Comparison of ENCODE assay signal across 8 mouse cellular contexts in genomic region chr11:62377202-62377851, GRCm38 (mm10).
A peak's percentile ranks its signal among the peaks of the same experiment; 100 is the strongest.
DNase-seq lines count a peak whose midpoint lies in the region; ATAC-seq and TF ChIP-seq lines count a peak whose summit lies in the region.
"Not testable (repeated sequence)": the region's sequence is repeated elsewhere in the genome, so short reads cannot be mapped to it uniquely, and the experiment has no call there.

No protein-coding gene starts in this region.

- H3K79me2 ChIP-seq in CH12.LX (replicated peaks; ENCODE audit: control insufficient read depth, extremely low read depth, insufficient read depth, poor library complexity, severe bottlenecking); heart, adult 2 months (replicated peaks; ENCODE audit: control insufficient read depth, insufficient read depth, low read length): not testable (repeated sequence)

- TF ChIP-seq RAD21 in CH12.LX (IDR thresholded peaks at IDR 0.05; ENCODE audit: low read depth, low read length): not testable (repeated sequence)

- not testable (repeated sequence) for H3K27me3 ChIP-seq in CH12.LX (replicated peaks); Patski; heart, adult 2 months (ENCODE audit: control insufficient read depth, insufficient read depth, low read length); intestine, postnatal 0 days (replicated peaks; ENCODE audit: control insufficient read depth, insufficient read depth, low read length); lung, postnatal 0 days (replicated peaks; ENCODE audit: insufficient read depth, low read length); stomach, postnatal 0 days (ENCODE audit: control insufficient read depth, insufficient read depth, low read length)

- TF ChIP-seq CTCF in CH12.LX (conservative IDR thresholded peaks at IDR 0.05 in 1 of 2, IDR thresholded peaks at IDR 0.05 in 1 of 2; ENCODE audit: low read depth in 2 of 2, low read length in 2 of 2) (peak in 1 of 2 experiments; percentile 63; a peak in 2 of 4 replicates), Patski (IDR thresholded peaks at IDR 0.05) (peak; percentile 31)
- TF ChIP-seq CTCF in heart, adult 2 months (IDR thresholded peaks at IDR 0.05): peak; percentile 20; the same call in 1 of the 2 replicates
- peak; percentile 26 for TF ChIP-seq CTCF in intestine, postnatal 0 days (IDR thresholded peaks at IDR 0.05; ENCODE audit: low read depth)
- TF ChIP-seq CTCF in layer of hippocampus, adult 2 months (conservative IDR thresholded peaks at IDR 0.05): peak; percentile 51
- peak; percentile 28; the same call in 1 of the 2 replicates for TF ChIP-seq CTCF in lung, postnatal 0 days (IDR thresholded peaks at IDR 0.05)
- TF ChIP-seq CTCF in stomach, postnatal 0 days (IDR thresholded peaks at IDR 0.05; ENCODE audit: low read depth): peak; percentile 39

- H3K9ac ChIP-seq in CH12.LX (ENCODE audit: insufficient read depth, low read depth); ES-E14 (ENCODE audit: insufficient read depth, low read depth, low read length, poor library complexity, severe bottlenecking); heart, adult 2 months (ENCODE audit: low read depth, low read length); intestine, postnatal 0 days (ENCODE audit: low read depth, low read length); lung, postnatal 0 days (replicated peaks; ENCODE audit: low read depth); stomach, postnatal 0 days (ENCODE audit: low read length): not testable (repeated sequence)

- WGBS in heart, adult 2 months: 76% methylated on average over 6 of the region's 6 CpGs
- WGBS in intestine, postnatal 0 days: 81% methylated on average over 6 of the region's 6 CpGs
- 77% methylated on average over 6 of the region's 6 CpGs for WGBS in lung, postnatal 0 days
- 75% methylated on average over 6 of the region's 6 CpGs for WGBS in stomach, postnatal 0 days

- intact Hi-C loops in heart, adult 2 months (cut with DNase I): not testable (repeated sequence)

- dilution Hi-C loops in CH12.LX (cut with MboI; ENCODE audit: extremely low pct_ligation_motif_present, extremely low pct_unique_long_range_greater_than_20kb, low sequenced_read_pairs): not testable (repeated sequence)

- H3K9me3 ChIP-seq in CH12.LX (replicated peaks; ENCODE audit: low read length); ES-E14 (ENCODE audit: control insufficient read depth, insufficient read depth, low read depth, low read length); intestine, postnatal 0 days (ENCODE audit: control insufficient read depth); lung, postnatal 0 days (ENCODE audit: low read length); stomach, postnatal 0 days (ENCODE audit: control insufficient read depth, low read length): not testable (repeated sequence)

- not testable (repeated sequence) for DNase-seq in CH12.LX (ENCODE audit: extremely low read depth); ES-E14 (ENCODE audit: low read depth, low spot score); Patski (ENCODE audit: low read depth, low spot score); heart, adult 2 months; layer of hippocampus, adult 2 months (ENCODE audit: low spot score in 2 of 2); lung, postnatal 0 days (ENCODE audit: low spot score); stomach, postnatal 0 days (ENCODE audit: low spot score)

- ATAC-seq in Patski; intestine, postnatal 0 days; lung, postnatal 0 days; stomach, postnatal 0 days (ENCODE audit: low FRiP score, low TSS enrichment): not testable (repeated sequence)

- in situ Hi-C loops in CH12.LX (cut with MboI; ENCODE audit: low pct_ligation_motif_present, low pct_unique_long_range_greater_than_20kb, low sequenced_read_pairs); ES-E14 (cut with MboI; ENCODE audit: low sequenced_read_pairs in 2 of 2, unreplicated experiment in 2 of 2); Patski (cut with MboI; ENCODE audit: low pct_unique_long_range_greater_than_20kb): not testable (repeated sequence)

- H3K36me3 ChIP-seq in CH12.LX (replicated peaks in 1 of 2; ENCODE audit: control insufficient read depth in 1 of 2, insufficient read depth in 1 of 2, low read length in 1 of 2) (peaks cover 39 to 79% of the 10 kb centered on the region in 2 experiments), ES-E14 (ENCODE audit: control insufficient read depth, insufficient read depth, low read length, poor library complexity, severe bottlenecking) (peaks cover 28% of the 10 kb centered on the region)
- H3K36me3 ChIP-seq in heart, adult 2 months (ENCODE audit: control insufficient read depth, insufficient read depth, low read length); stomach, postnatal 0 days (ENCODE audit: control insufficient read depth, insufficient read depth, low read length): not testable (repeated sequence)
- H3K36me3 ChIP-seq in intestine, postnatal 0 days (ENCODE audit: control insufficient read depth, insufficient read depth): peaks cover 62% of the 10 kb centered on the region
- peaks cover 19% of the 10 kb centered on the region; the same call in 1 of the 2 replicates for H3K36me3 ChIP-seq in lung, postnatal 0 days (ENCODE audit: insufficient read depth, low read length)

- CTCF ChIA-PET in Patski (lab: Charles Lee): not testable (repeated sequence)

- H3K27ac ChIP-seq in CH12.LX (ENCODE audit: insufficient read depth, low read depth); ES-E14 (ENCODE audit: insufficient read depth, low read depth, low read length, poor library complexity, severe bottlenecking); heart, adult 2 months; intestine, postnatal 0 days (ENCODE audit: low read depth, low read length); layer of hippocampus, adult 2 months; lung, postnatal 0 days (ENCODE audit: low read length); stomach, postnatal 0 days (replicated peaks): not testable (repeated sequence)

- H3K4me1 ChIP-seq in CH12.LX (ENCODE audit: control insufficient read depth in 1 of 2, insufficient read depth in 2 of 2); ES-E14 (ENCODE audit: control insufficient read depth in 2 of 2, insufficient read depth in 2 of 2, low read length in 2 of 2, poor library complexity in 1 of 2); heart, adult 2 months (ENCODE audit: control insufficient read depth, insufficient read depth, low read length); intestine, postnatal 0 days (replicated peaks; ENCODE audit: control insufficient read depth, insufficient read depth, low read length); lung, postnatal 0 days (ENCODE audit: insufficient read depth, low read depth, low read length); stomach, postnatal 0 days (replicated peaks; ENCODE audit: control insufficient read depth, insufficient read depth): not testable (repeated sequence)

- not testable (repeated sequence) for TF ChIP-seq EP300 in CH12.LX (IDR thresholded peaks at IDR 0.05; ENCODE audit: low read length); heart, adult 2 months (IDR thresholded peaks at IDR 0.05; ENCODE audit: insufficient read depth, low read depth, low read length); lung, postnatal 0 days (IDR thresholded peaks at IDR 0.05); stomach, postnatal 0 days (optimal IDR thresholded peaks at IDR 0.05)

- not testable (repeated sequence) for H3K4me2 ChIP-seq in CH12.LX (ENCODE audit: insufficient read depth, low read depth, poor library complexity, severe bottlenecking); intestine, postnatal 0 days (replicated peaks; ENCODE audit: low read depth); lung, postnatal 0 days (replicated peaks; ENCODE audit: low read depth, low read length); stomach, postnatal 0 days (replicated peaks; ENCODE audit: low read depth)

- POLR2A ChIA-PET in Patski (lab: Charles Lee): interaction anchor here (0.7 kb wide), 1 partner anchor 268 kb away, joined by 4 read pairs; no protein-coding TSS in a partner anchor

- not testable (repeated sequence) for H3K4me3 ChIP-seq in CH12.LX (replicated peaks in 1 of 3; ENCODE audit: low read depth in 2 of 3, low read length in 2 of 3, poor library complexity in 1 of 3); ES-E14 (ENCODE audit: insufficient read depth in 1 of 2, low read depth in 1 of 2, low read length in 2 of 2, poor library complexity in 1 of 2, severe bottlenecking in 1 of 2); heart, adult 2 months; intestine, postnatal 0 days (ENCODE audit: low read depth, low read length); layer of hippocampus, adult 2 months; lung, postnatal 0 days (ENCODE audit: low read depth, low read length); stomach, postnatal 0 days (ENCODE audit: low read depth, low read length)

- not testable (repeated sequence) for TF ChIP-seq POLR2A in CH12.LX (IDR thresholded peaks at IDR 0.05; ENCODE audit: low read depth, low read length); heart, adult 2 months (IDR thresholded peaks at IDR 0.05; ENCODE audit: insufficient read depth, low read depth, low read length)

TF ChIP-seq in CH12.LX, 34 proteins besides CTCF, POLR2A, EP300 and RAD21:
- 0 out of 2 replicates have a peak, but pooled peaks have one; percentile 20 for TF ChIP-seq NELFE (IDR thresholded peaks at IDR 0.05; ENCODE audit: low read depth, low read length)
- peak; percentile 40 for TF ChIP-seq ZNF384 (IDR thresholded peaks at IDR 0.05; ENCODE audit: low read depth, low read length)

TF ChIP-seq in ES-E14, 5 proteins besides CTCF, POLR2A, EP300 and RAD21:
- peak; percentile 70; the same call in 1 of the 2 replicates for TF ChIP-seq ZNF384 (IDR thresholded peaks at IDR 0.05; ENCODE audit: low read depth, low read length)
